Mouse (Mus musculus) heart, embryonic 11.5 days (tissue): ENCODE data around the gene Cenpa. TPM values are rescaled to one million over a fixed set of nuclear protein-coding genes. Genes with fewer than 3 reads are reported as not detected.
"Not testable (repeated sequence)": the region's sequence is repeated elsewhere in the genome, so short reads cannot be mapped to it uniquely, and the experiment has no call there.

ENCODE experiments used
- ATAC-seq: fragments of 200-750 bp; cut with Nextera tagmentation; replicated peaks from 2 replicates; pipeline ENCODE4 v1.8.0; 2017; ENCODE audit warnings: moderate library complexity; ENCODE audit not compliant: insufficient number of reproducible peaks, low FRiP score, low TSS enrichment
- H3K27ac ChIP-seq: fragments of 300-500 bp; sonication (generic); 2 replicates; pipeline ENCODE4 v1.5.1; 2014; ENCODE audit warnings: mild to moderate bottlenecking, low read depth, low read length
- H3K27me3 ChIP-seq: fragments of 300-500 bp; sonication (generic); 2 replicates; pipeline ENCODE4 v1.6.1; 2014; ENCODE audit warnings: mild to moderate bottlenecking, low read length, mixed read lengths; ENCODE audit not compliant: control insufficient read depth, insufficient read depth
- H3K36me3 ChIP-seq: fragments of 300-500 bp; sonication (generic); 2 replicates; pipeline ENCODE4 v1.6.1; 2014; ENCODE audit warnings: mild to moderate bottlenecking, low read length, moderate library complexity, mixed read lengths; ENCODE audit not compliant: control insufficient read depth, insufficient read depth
- H3K4me1 ChIP-seq: fragments of 300-500 bp; sonication (generic); 2 replicates; pipeline ENCODE4 v1.6.1; 2014; ENCODE audit warnings: low read length; ENCODE audit not compliant: control insufficient read depth, insufficient read depth
- H3K4me2 ChIP-seq: fragments of 300-500 bp; sonication (generic); 2 replicates; pipeline ENCODE4 v1.6.1; 2014; ENCODE audit warnings: mild to moderate bottlenecking, moderate library complexity
- H3K4me3 ChIP-seq: fragments of 300-500 bp; sonication (generic); 2 replicates; pipeline ENCODE4 v1.5.1; 2014; ENCODE audit warnings: low read depth, low read length
- H3K9ac ChIP-seq: fragments of 300-500 bp; sonication (generic); 2 replicates; pipeline ENCODE4 v1.6.1; 2014; ENCODE audit warnings: mild to moderate bottlenecking, low read depth, low read length, moderate library complexity
- H3K9me3 ChIP-seq: fragments of 300-500 bp; sonication (generic); replicated peaks from 2 replicates; pipeline ENCODE4 v1.6.1; 2016; ENCODE audit warnings: low read length; ENCODE audit not compliant: control insufficient read depth
- WGBS: fragments of 180-500 bp; shearing (Covaris S2); extraction: QIAGEN DNeasy Blood & Tissue Kit; methylation state at CpG from one replicate; pipeline ENCODE4 v1.1.7; 2014; ENCODE audit not compliant: insufficient replicate concordance; 5-methylcytosine and 5-hydroxymethylcytosine counted together
- polyA plus RNA-seq: library from polyadenylated mRNA; unstranded; fragments of >200 nt; fragmentation: Nextera tagmentation; extraction: Ambion mirVana; gene quantifications from 2 replicates; pipeline ENCODE4 v1.2.1, GENCODE M21; 2014

The Cenpa gene
- polyA plus RNA-seq, 1 experiment from 2014 or later: 306 TPM

GRCm38 (mm10) chr5:30700361-30701000 is 33.9 kb downstream of the Cenpa start:
- peaks cover 8% of the 10 kb centered on the region for H3K4me1 ChIP-seq
- H3K4me3 ChIP-seq: no peak overlapping the region
- no peaks in the 10 kb centered on the region for H3K36me3 ChIP-seq
- WGBS: 66% methylated on average over 8 of the region's 8 CpGs
- no peak overlapping the region for H3K4me2 ChIP-seq
- no peak for ATAC-seq
- no peaks in the 10 kb centered on the region for H3K9me3 ChIP-seq
- H3K27ac ChIP-seq: no peak overlapping the region
- no peak overlapping the region for H3K9ac ChIP-seq
- H3K27me3 ChIP-seq: peaks cover 5% of the 10 kb centered on the region; the same call in 1 of the 2 replicates

GRCm38 (mm10) chr5:30701373-30701772 is 34.8 kb downstream of the Cenpa start:
- H3K4me1 ChIP-seq, H3K4me3 ChIP-seq, H3K9ac ChIP-seq, H3K36me3 ChIP-seq, H3K4me2 ChIP-seq, H3K9me3 ChIP-seq, H3K27ac ChIP-seq, H3K27me3 ChIP-seq: not testable (repeated sequence)
- ATAC-seq: 0 out of 2 replicates have a peak, but pooled peaks have one; percentile 18
- WGBS: 27% methylated on average over 4 of the region's 4 CpGs

GRCm38 (mm10) chr5:30701866-30702265 is 35.3 kb downstream of the Cenpa start:
- 81% methylated on average over 3 of the region's 3 CpGs for WGBS
- Histone ChIP-seq H3K36me3 (no peaks in the 10 kb centered on the region), H3K27ac (no peak overlapping the region), H3K9ac (no peak overlapping the region), H3K4me1 (peaks cover 8% of the 10 kb centered on the region), H3K4me3 (no peak overlapping the region), H3K4me2 (no peak overlapping the region), H3K9me3 (no peaks in the 10 kb centered on the region), H3K27me3 (peaks cover 6% of the 10 kb centered on the region; the same call in 1 of the 2 replicates)
- no peak for ATAC-seq

GRCm38 (mm10) chr5:30709744-30710383 is 43.3 kb downstream of the Cenpa start:
- Histone ChIP-seq H3K4me1 (peaks cover 7% of the 10 kb centered on the region), H3K4me3 (no peak overlapping the region), H3K27me3 (peaks cover 37% of the 10 kb centered on the region), H3K9ac (no peak overlapping the region), H3K27ac (no peak overlapping the region), H3K36me3 (no peaks in the 10 kb centered on the region), H3K9me3 (no peaks in the 10 kb centered on the region), H3K4me2 (no peak overlapping the region)
- 13% methylated on average over 13 of the region's 13 CpGs for WGBS
- ATAC-seq: no peak

GRCm38 (mm10) chr5:30710486-30710885 is 43.9 kb downstream of the Cenpa start:
- Histone ChIP-seq H3K36me3 (no peaks in the 10 kb centered on the region), H3K27ac (no peak overlapping the region), H3K27me3 (peaks cover 38% of the 10 kb centered on the region), H3K4me2 (no peak overlapping the region; the same call in 1 of the 2 replicates), H3K4me3 (no peak overlapping the region), H3K4me1 (peaks cover 7% of the 10 kb centered on the region), H3K9me3 (no peaks in the 10 kb centered on the region), H3K9ac (no peak overlapping the region)
- 32% methylated on average over 8 of the region's 8 CpGs for WGBS
- no peak for ATAC-seq

GRCm38 (mm10) chr5:30711147-30712001 is 44.8 kb downstream of the Cenpa start, which contains the start of gene Dpysl5:
Gene Dpysl5, plus strand, starts transcription at chr5:30711564.
- Histone ChIP-seq H3K9me3 (no peaks in the 10 kb centered on the region), H3K4me2 (peak within 1 kb of the TSS; percentile 93), H3K9ac (peak within 1 kb of the TSS; percentile 60), H3K4me3 (peak within 1 kb of the TSS; percentile 57), H3K36me3 (no peaks in the 10 kb centered on the region), H3K27ac (no peak within 1 kb of the TSS), H3K4me1 (peaks cover 7% of the 10 kb centered on the region), H3K27me3 (peaks cover 38% of the 10 kb centered on the region)
- under 1% methylated on average over 71 of the region's 71 CpGs for WGBS
- peak; percentile 85 for ATAC-seq

GRCm38 (mm10) chr5:30712002-30712390 is 45.4 kb downstream of the Cenpa start:
- no peak for ATAC-seq

GRCm38 (mm10) chr5:30712441-30713298 is 46.1 kb downstream of the Cenpa start:
- Histone ChIP-seq H3K4me3 (peak overlapping the region; percentile 57), H3K4me1 (peaks cover 7% of the 10 kb centered on the region), H3K9me3 (no peaks in the 10 kb centered on the region), H3K27me3 (peaks cover 35% of the 10 kb centered on the region), H3K9ac (peak overlapping the region; percentile 60), H3K4me2 (peak overlapping the region; percentile 93), H3K36me3 (no peaks in the 10 kb centered on the region), H3K27ac (no peak overlapping the region)
- ATAC-seq: no peak
- WGBS: 1% methylated on average over 43 of the region's 43 CpGs

More at GRCm38 (mm10) chr5:30712002-30712390, 45.4 kb downstream of the Cenpa start:
- WGBS: under 1% methylated on average over 14 of the region's 14 CpGs
- H3K4me1 ChIP-seq: peaks cover 7% of the 10 kb centered on the region
- H3K27ac ChIP-seq: no peak overlapping the region
- H3K4me2 ChIP-seq: peak overlapping the region; percentile 93
- peaks cover 36% of the 10 kb centered on the region for H3K27me3 ChIP-seq
- no peaks in the 10 kb centered on the region for H3K9me3 ChIP-seq
- H3K9ac ChIP-seq: peak overlapping the region; percentile 60
- H3K4me3 ChIP-seq: peak overlapping the region; percentile 57
- H3K36me3 ChIP-seq: no peaks in the 10 kb centered on the region
